Mouse (Mus musculus): ENCODE measurements at regions not wholly inside any gene's neighbourhood (a gene's known extent, or its start where the extent isn't known, plus 50 kb on each side); places are given as distances from the start of the nearest gene placed in this dataset.

GRCm38 (mm10) chrX:158920217-158920616 is 289.9 kb upstream of the Rps6ka3 start:
- peak in 1 of 2 experiments; percentile 62 for DNase-seq (ENCODE audit: low spot score in 2 of 2)

DNA sequence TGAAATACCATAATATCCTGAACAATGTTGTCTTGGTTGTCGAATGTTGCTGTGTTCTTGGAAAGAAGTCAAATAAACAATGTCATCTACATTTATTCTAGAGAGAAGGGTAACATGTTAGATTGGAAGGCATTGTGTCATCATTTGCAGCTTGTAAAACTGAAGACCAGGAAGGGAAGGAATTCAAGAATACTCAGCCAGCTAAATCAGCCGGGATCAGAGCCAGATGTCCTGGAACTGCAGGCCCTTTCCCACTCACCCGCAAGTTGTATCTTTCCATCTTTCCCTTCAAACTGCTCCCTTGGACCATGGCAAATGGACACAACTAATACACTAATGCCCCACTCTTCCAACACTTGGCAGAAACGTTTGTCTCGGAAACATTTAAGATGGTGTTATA is 288.7 kb upstream of the Rps6ka3 start:
- no peak for DNase-seq (ENCODE audit: low spot score in 2 of 2)

DNA sequence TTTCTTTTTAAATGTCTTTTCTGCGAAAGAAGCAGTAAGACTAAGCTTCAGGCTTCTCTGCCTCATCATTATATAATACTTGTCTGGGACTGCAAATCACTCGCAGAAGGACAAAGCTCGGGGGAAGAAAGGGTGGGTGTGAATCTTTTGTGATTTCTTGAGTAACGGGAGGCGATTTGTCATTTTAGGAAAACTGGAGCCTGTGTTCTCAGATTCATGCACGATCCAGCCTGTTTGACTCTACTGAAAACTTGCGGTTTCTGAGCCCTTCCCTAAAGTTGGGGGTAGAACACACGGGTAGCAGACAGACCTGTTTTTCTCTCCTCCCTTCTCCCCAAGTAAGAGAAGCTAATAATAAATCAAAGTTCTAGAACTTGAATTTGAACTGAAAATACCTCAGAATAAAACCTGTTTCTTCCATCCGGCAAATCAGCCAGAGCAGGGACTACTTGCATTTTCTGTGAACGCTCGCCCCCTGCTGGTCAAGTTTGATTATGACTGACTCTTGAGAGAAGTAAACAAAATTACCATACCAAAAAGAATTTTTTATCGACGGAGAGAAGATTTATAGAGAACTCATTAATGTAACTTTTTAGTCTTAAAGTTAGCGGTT is 288.2 kb upstream of the Rps6ka3 start:
- peak; percentile 43 to 74 for DNase-seq (ENCODE audit: low spot score in 2 of 2)

GRCm38 (mm10) chrX:158923081-158923561 is 287.0 kb upstream of the Rps6ka3 start:
- DNase-seq (ENCODE audit: low spot score in 2 of 2): peak; percentile 43 to 83

DNA sequence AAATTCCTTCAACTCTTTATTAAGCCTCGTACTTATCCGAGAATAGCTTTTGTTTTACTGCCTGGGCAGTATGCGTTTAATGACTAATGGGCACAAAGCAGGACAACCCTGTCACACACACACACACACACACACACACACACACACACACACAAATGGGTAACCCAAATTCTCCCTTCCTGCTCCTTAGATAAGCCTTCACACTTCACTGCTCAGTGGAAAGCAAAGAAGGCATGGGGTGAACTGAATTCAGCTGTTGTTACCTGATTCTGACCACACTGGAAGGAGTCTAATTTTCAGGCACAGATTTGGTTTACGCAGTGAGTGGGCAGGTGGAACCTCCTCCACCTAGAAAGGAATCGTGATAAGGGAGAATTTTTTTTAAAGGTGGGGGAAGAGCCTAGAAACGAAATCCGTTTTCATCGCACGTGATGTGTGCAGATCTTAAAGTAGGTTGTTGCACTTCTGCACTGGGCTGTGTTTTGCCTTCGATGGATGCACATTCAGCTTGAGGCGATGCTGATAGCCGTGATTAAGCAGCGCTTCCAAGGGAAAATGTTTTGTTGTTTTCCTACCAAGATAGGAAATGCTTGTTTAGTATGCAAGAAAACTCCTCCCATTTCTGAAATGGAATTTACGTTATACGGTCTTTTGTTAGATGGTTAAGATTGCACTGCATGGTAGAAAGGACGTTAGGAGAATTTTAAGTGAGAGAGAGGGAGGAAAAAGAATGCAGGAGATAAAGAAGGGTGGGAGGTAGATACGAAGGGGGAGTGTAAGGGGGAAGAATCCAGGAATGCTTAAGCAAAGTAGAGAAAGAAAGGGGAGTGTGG is 286.2 kb upstream of the Rps6ka3 start:
- DNase-seq (ENCODE audit: low spot score in 2 of 2): peak in 1 of 2 experiments; percentile 47

DNA sequence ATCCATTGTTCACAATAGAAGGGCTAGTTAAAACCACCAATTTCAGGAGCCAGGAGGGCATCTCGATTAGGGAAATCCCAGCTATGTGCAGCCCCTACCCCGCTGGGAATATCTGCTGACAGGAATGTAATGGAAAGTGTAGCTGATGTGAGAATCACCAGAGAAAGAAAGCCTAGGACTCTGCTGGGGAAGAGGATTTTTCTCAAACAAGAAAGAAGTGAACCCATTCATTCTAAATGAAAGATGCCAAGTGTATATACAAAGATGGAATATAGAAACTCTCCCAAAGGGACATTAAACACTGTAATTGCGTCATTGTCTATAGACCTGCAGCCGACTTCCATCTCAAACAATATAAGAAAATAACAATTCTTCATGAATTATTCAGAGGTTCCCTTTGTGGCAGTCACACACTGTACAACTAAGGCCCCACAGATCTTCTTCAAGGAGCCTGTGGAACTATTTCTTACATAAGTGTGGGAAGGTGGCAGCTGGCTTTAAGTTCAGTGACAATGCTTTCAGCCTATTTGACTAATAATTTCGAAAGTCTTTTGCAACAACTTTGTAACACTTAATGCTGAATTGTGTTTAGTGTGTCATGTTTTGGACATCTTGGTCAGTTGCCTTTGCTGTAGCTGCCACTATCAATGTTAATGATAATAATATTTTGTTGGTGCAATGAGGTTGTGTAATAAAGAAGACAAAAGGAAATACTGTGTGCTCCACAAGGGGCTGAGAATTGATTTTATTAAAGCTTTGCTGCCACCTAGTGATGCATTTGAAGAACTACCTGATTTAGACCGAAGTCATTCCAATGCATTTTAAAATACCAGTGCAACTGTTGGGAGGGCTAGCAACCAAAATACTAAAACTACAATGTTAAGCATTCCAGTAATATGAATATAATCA is 285.4 kb upstream of the Rps6ka3 start:
- DNase-seq (ENCODE audit: low spot score in 2 of 2): no peak

DNA sequence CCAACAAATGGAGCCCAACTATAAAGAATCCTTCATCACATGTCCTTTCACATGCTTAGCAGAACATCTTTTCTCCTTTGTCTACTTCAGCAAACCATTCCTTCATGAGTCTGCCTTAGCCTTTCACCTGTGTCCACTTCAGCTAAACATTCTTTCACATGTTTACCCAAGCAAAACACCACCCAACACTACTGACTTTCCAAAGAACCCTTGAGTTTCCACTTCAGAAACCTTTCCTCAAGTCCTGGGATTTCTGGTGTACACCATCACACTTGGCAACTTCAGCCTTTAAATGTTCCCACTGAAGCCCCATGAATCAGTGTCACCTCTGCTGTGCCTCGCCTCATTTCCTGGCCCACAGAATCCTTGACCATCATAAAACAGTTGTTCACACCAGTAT is 278.2 kb upstream of the Rps6ka3 start:
- DNase-seq (ENCODE audit: low spot score in 2 of 2): no peak

GRCm38 (mm10) chrX:158947191-158947590 is 262.9 kb upstream of the Rps6ka3 start:
- no peak for DNase-seq (ENCODE audit: low spot score in 2 of 2)

- peak in 1 of 2 experiments; percentile 7 for DNase-seq (ENCODE audit: low spot score in 2 of 2)
These were observed 238.4 kb upstream of the Rps6ka3 start for GRCm38 (mm10) chrX:158971726-158972125.

DNA sequence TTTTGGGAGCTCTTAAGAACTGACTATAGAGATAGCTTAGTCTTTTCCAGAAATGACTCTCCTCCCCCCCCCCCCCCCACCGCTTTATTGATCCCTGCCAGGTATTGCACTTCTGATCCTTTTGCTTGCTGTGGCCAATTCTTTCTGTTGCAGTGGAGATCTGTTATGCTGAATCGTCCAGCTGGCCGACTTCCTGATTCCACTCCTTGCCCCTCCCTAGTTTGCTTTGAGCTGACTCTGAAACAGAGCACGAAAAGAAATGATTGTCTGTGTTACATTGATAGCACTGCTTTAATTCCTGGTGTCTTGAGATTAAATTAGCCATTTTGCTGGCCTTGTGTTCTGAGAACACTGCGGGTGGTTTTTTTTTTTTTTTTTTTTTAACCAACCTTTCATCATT is 233.5 kb upstream of the Rps6ka3 start:
- no peak for DNase-seq (ENCODE audit: low spot score in 2 of 2)

- no peak for DNase-seq (ENCODE audit: low spot score in 2 of 2)
These were observed 225.4 kb upstream of the Rps6ka3 start for GRCm38 (mm10) chrX:158984721-158985120.

DNA sequence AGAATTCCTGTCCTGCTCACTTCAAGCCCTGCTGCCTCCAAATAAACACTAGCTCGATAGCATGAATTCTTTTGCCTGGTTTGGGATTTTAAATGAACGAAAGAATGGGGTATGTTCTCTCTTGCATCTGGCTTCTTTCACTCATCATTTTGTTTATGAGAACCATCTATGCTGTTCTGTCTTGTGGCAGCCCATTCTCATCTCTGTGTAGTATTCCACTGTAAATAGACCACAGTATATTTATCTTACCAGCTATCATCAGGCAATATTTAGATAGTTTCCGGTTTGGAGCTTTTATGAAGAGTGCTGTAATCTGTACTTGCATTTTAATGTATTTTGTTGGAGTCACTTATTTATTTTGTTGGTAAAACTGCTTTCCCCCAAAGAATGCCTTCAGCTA is 222.4 kb upstream of the Rps6ka3 start:
- no peak for DNase-seq (ENCODE audit: low spot score in 2 of 2)

GRCm38 (mm10) chrX:159018955-159019354 is 191.2 kb upstream of the Rps6ka3 start:
- DNase-seq (ENCODE audit: low spot score in 2 of 2): no peak

GRCm38 (mm10) chrX:159026311-159026710 is 183.8 kb upstream of the Rps6ka3 start:
- DNase-seq (ENCODE audit: low spot score in 2 of 2): no peak

- no peak for DNase-seq (ENCODE audit: low spot score in 2 of 2)
These were observed 178.2 kb upstream of the Rps6ka3 start for GRCm38 (mm10) chrX:159031927-159032326.

- no peak for DNase-seq (ENCODE audit: low spot score in 2 of 2)
These were observed 166.7 kb upstream of the Rps6ka3 start for GRCm38 (mm10) chrX:159043432-159043831.

DNA sequence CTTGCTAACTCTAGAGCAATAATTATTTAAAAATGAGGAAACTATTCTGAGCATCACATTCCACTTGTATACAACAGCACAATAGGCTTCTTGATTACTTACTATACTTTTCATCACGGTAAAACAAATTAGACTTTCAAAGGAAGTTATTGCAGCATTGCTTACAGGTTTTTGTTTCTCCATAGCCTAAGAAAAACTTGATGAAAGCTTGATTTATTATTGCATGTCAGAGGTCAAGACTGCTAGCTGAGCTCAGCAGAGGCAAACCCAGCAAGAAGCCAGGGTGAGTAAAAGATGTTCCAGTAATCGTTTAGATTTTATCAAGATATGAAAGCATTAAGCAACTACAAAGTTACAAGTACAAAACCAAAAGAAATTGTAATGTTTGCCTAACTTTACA is 162.2 kb upstream of the Rps6ka3 start:
- no peak for DNase-seq (ENCODE audit: low spot score in 2 of 2)

GRCm38 (mm10) chrX:159055689-159056461 is 154.2 kb upstream of the Rps6ka3 start:
- no peak for DNase-seq (ENCODE audit: low spot score in 2 of 2)

DNA sequence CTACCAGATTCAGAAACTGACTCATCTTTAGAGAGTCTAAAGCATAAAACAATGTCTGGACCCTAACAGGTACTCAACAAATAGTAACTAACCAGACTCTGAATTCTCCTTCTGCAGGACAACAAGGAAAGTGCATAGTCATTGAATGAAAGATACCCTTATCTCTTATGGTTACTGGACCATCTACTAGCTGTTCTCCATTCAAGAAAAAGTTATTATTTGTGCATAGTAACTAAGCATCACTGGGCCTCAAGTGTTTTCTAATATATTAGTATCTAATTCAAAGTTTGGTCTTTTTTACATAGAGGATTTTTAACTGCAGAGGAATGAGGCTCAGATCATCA is 153.7 kb upstream of the Rps6ka3 start:
- DNase-seq (ENCODE audit: low spot score in 2 of 2): no peak

DNA sequence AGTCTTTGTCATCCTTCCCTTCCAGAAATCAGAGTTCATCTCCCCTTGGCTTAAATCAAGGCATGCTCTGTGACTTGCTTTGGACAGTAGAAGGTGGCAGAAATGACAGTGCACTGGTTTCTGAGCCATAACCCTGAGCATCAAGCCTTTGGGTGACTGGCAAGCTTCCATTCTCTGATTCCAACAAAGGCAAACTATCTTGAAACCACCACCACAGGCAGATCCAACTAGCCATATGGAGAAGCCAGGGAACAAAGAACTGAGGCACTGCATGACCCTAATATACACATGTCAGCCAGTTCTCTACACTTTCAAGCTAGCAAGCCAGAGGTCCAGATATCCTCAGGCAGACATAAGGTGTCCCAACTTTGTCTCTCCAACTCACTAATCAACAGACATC is 151.2 kb upstream of the Rps6ka3 start:
- no peak for DNase-seq (ENCODE audit: low spot score in 2 of 2)

- DNase-seq (ENCODE audit: low spot score in 2 of 2): no peak
These were observed 148.8 kb upstream of the Rps6ka3 start for GRCm38 (mm10) chrX:159061322-159061721.

Measured in left cerebral cortex, adult 8-10 months (tissue).